Mouse (Mus musculus) layer of hippocampus, postnatal 25 days (tissue): ENCODE data around the gene C8a. TPM values are rescaled to one million over a fixed set of nuclear protein-coding genes. Genes with fewer than 3 reads are reported as not detected.

Experiments used
- DNase-seq, 2 experiments: peaks; one replicate each; pipeline ENCODE4 v3.0.0; 2022; ENCODE audit warnings: mixed read lengths in 2 of 2, low spot score in 1 of 2; ENCODE audit errors: extremely low spot score in 1 of 2
- total RNA-seq, 2 experiments: library from RNA; stranded (reverse); gene quantifications; 2 replicates each; pipeline ENCODE4 v1.2.3; 2021

Gene C8a
- total RNA-seq = not detected

DNA sequence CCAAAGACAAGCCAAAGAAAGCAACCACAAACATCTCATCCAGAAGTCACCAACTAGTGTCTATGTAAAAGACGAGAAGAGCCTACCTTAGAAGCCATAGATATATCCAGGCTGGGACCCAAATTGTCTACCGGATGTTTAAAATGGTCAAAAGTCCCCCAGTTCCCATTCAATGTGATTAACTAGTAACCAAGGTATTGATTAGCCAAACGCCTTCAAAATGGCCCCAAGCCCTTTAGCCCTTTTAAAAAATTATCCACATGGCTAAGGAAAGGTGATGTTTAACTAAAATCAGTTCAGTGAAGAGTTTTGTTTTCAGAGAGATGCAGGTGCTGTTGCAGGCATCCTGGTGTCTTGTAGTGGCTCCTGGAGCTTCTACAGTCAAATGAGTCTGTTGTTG, at the start of gene C8a:
C8a (minus strand) TSS at position 76 of the 400 bp plus-strand sequence.
- DNase-seq = no peak

DNA sequence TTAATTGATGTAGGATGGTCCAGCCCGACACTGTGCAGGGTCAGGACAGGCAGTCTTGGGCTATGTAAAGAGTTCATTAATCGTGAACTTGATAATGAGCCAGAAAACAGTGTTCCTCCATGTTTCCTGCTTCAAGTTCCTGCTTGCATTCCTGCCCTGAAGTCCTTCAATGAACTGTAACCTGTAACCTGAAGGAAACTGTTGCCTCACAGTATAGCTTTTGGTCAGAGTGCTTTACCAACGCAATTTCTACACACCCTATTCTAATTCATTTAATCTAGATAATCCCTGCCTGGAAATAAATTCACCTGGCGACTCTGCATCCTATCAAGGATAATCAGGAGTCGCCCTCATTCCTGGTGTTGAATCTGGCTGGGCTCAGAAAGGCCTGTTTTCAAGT, 49.2 kb upstream of the C8a start:
- no peak for DNase-seq

DNA sequence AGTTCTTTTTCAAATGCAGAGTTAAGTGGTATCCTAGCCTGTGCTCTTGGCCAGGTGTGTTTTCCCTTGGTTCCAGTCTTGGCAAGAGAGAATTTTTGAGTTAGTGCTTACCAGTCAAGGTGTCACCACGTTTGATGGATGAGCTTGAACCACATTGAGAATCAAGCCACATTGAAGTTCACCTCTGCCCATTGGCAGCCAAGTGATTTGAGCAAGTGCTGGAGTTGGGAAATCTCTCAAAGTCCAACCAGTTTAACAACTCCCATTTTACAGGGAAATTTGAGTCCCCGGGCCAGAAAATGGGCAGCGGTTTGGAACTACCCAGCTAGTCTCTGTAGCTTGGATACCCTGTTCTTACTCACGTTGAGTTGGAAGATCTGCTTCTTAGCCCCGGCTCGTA, 41.8 kb upstream of the C8a start:
- no peak for DNase-seq

DNA sequence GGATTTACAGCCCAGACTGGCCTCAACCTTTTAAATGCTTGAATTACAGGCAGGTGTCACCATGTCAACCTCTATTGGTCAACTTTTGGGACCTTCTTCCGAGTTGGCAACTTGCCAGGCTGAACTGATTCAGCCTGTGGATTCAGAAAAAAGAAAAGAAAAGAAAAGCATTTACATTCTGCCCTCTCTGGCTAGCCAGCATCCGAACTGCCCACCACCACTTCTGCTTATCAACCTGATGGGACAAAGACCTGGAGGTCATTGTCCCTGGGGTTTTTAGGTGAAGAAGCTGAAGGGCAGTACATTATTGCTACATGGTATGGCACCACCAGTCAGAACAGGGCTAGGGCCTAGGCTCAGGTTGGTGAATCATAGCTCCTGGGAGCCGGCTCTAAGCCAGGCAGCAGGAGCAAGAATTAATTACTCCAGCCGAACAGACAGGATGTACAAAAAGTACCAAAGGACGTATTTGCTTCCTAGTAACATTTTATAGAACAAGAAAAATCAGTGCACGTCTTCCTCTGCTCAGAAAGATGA, 38.6 kb upstream of the C8a start:
- no peak for DNase-seq

DNA sequence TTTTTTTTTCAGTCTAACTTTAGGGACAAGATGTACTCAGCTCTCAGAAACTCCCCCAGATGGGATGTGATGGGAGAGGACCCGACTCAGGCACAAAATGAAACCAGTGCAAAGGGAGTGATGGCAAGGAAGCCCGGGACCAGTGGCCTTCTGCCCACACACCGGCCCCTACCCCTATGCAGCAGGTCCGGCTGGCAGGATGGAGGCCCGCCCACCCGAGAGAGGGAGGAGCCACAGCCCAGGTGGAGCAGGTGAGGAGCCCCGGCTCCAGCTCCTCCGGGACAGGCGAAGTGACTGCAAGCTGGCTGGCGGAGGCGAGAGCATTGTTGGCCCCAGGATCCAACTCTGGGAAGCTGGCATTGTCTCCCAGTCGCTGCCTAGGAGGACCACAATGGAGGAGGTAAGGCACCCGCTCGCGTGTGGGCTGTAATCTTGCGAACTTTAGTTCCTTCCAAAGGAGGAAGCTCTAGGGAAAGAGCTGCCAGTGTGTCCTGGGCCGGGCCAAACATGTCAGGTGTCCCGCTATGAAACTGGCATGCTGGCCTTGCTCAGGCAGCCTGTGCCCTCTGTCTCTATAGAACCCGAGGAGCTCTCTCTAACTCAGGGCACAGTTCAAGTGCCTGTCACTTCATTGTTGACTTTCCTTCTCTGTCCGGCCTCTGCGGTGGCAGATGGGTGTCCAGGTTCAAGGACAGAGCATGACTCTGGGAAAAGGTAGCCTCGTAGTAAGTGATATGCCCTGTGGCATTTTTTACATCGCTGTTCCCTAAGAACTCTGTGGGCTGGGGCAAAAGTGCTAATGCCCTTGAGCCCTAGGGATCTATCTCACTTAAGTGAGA, 37.3 kb upstream of the C8a start, which contains the start of gene Fyb2:
Fyb2 (plus strand) TSS at position 166 of the 839 bp plus-strand sequence.
- DNase-seq = no peak

DNA sequence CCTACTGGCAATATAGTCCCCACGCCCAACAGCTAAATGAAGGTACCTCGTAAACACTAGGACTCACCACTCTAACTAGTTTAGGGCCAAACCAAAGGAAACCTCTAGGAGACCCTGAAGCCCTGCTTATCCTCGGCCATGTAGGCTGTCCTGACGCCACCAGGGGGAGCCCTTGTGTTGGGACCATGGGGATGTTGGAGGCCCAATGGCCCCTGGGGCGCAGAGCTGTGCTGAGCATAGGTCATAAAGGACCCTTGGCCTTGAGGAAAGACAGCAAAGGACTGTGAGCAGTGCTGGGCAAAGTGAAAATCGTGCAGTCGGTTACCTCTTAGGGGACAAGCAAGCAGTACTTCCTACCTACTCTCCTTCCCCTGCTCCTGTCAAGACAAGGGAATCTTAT, 35.5 kb upstream of the C8a start:
- peak; percentile 69 to 88 for DNase-seq

DNA sequence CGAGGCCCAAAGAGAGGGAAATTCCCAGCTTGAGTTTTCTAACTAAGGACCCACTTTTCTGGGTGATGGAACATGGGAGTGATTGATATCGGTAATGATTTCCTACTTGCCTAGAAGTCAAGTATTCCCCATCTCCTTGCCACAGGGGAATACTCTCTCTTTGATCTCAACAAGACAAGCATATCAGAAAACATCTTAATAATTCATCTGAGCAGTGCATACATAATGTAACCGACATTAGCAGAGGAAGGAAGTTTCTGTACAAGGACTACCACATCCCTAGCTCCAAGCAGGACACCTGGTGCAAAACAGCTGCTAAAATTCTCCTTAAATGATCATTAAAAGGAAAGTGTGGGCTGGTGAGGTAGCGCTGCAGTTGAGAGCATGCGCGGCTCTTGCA, 28.9 kb upstream of the C8a start:
- DNase-seq = no peak

DNA sequence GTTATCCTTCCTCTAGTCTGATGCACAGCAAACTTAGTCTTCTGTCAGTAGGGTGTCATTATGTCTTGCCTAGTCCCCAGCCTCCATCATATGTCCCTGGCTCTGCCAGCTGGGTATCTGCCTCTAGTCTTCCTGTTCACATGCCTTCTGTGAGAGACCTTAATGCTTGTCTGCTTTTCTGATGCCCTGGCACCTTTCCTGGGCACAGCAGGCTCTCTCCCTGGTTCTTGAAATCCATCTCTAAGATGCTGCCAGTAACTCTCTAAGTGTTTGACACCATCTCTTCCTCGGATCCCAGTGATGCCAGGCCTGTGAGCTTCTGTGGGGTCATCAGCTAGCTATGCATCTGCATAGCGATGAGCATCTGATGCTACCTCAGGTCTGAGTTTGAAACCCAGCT, 26.6 kb upstream of the C8a start:
- no peak for DNase-seq

DNA sequence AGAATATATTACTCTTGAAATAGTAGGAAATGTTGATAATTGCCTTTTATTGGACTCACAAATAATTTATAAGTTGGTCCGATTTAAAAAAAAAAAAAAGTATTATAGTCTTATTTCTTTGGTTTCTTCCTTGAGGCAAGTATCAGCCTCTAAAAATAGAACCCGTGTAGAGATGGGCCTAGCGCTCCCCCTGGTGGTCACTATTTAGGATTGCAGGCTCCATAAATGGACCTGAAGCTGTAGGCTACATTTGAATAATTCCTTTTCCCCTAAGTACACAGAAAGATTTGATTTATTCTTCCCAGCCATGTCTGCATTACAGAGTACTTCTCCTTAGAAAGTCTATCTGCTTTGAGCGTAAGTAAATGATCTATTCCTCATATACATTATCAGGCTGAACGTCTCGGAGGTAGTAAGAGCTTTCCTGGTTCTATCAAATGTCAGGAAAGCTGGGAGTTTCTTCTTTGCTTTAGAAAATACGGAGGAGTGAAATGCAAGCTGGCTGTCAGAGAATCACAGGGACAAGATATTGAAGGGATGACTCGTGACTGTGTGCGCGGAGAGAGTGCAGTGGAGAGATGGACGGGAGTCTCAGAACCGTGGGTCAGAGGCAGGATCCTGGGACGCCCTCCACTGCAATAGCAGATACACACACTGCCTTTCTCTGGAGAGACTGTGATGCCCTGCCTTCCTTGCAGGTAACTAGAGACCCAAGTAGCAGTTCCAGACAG, 18.0 kb upstream of the C8a start:
- peak; percentile 44 to 72 for DNase-seq

DNA sequence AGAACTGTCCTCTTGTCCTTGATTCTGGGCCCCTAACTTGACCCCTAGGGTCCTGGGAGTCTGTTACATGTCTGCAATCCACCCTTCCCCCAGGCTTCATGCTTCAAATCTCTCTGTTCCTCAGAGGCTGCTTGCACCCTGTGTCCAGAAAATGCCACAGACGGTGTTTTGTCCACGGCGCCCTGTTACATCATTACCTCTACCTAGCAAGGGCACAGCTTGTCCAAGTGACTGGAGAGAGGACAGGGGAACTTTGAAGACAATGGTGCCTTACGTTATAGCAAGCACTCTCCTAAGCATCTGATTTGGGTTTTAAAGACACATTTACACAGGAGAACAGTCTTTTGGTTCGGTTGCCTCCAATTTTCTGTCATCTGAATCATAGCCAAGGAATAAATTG, 17.4 kb upstream of the C8a start:
- peak; percentile 17 to 21 for DNase-seq

DNA sequence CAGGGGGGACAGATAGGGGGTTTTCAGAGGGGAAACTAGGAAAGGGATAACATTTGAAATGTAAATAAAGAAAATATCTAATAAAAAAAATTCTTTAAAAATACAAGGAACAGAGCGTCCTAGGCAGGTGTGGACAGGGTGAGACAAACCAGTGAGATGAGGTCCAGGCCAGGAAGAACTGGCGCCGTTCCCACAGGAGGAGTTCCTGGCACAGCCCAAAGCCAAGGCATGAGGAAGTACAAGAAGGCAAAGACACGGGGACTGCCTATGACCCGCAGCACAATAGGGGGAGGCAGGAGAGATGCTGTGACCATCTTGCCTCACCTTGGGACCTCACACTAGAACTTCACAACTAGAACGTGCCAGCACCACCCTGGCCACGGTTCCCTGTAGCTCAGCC, 15.5 kb upstream of the C8a start:
- no peak for DNase-seq

DNA sequence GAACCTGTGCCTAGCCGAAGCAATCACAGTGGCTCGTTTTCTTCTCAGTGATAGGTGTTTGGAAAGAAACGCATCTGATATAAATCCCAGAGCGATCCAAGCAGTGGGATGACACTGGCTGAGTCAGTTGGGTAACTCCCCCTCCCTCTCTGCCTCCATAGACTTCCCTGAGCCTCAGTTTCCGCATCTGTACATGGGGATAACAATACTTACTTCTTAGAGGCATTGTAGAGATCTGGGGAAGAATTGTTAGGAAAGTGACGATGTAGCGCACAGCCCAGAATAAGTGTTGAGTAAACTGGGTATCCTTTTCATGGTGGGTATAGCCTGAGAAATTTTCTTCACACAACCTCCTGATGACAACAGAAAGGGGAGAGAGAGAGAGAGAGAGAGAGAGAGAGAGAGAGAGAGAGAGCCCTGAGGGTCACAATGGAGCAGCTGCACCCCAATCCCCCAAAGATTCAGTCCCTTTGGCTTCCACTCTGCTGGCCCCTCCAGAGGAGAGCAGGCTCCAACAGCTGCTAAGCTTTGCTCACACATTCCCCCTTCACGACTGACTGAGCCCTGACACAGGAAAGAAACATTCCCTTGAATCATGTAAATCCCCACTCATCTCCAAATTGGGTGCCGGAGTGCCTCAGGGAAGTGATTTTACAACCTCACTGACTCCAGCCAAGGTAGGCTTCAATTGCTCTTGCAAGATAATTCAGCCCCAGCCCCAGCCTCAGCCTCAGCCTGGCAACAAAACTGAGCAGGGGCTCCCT, 12.5 kb upstream of the C8a start:
- no peak for DNase-seq

DNA sequence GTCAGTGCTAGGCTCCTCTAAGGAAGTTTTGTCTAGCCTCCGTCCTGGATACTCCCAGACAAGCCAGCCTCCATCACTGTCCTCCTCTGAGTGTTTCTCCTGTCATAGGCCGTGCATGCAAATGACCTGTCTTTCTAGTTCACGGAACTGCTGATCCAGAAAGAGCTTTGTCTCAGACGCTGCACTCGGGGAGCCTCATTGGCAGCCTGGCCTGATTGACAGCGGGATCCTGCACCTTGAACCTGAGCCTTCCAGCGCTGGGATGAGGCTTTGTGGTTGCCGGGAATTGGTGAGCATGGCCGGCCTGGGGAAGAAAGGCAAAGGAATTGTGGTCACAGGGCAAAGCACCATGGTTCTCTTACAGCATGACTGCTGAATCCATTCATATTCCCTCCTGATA, 11.3 kb upstream of the C8a start:
- DNase-seq = no peak

DNA sequence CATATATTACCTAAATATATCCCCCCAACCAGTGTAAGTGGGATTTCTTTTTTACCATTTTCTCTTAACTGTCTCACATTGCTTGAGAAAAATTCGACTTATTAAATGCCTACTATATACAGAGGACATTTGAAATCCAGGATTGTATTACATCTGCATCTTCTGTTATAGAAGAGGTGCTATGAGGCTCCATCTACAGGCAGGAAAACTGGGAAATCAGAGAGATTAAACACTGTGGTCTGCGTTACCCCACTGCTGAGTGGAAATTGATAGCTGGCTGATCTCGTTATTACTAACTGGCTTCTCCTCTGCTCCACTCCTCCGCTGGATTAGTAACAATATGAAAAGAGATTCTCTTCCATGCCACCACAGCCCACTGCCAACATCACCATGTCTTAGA, 366 bp downstream of the C8a start:
- DNase-seq = no peak

DNA sequence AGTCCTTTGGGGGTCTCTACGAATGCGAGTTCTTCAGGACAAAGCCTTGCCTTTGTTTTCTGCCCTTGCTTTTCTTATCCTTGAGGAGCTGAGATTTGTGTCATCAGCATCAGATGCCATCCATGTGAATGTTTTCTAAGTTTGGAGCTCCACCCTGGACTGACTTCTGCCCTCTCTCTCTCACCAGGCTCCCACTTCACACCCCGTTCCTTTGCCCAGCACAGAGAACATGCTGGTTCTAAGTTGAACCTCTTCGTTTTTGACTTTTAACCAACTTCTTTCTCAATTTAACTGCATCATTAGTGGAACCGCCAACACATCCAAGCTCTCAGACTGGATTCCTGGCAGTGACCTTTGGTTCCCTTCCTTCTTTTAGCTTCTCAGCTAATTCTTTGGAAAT, 6.0 kb downstream of the C8a start:
- no peak for DNase-seq

DNA sequence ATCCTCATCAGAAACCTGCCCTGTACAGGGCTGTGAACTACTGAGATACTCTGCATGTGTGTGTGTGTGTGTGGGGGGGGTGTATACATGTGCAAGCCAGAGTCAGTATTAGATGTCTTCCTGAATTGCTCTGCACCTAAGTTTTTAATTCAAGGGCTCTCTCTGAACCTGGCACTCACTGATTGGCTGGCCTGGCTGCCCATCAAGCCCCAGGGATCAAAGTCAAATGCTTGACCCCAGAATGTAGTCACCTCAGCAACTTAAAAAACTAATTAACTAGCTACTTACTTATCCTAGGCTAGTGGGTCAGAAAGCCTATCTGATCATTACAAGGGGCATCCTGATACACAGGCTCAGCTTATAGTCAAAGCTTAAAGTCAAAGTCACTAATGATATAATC, 6.6 kb downstream of the C8a start:
- no peak for DNase-seq

DNA sequence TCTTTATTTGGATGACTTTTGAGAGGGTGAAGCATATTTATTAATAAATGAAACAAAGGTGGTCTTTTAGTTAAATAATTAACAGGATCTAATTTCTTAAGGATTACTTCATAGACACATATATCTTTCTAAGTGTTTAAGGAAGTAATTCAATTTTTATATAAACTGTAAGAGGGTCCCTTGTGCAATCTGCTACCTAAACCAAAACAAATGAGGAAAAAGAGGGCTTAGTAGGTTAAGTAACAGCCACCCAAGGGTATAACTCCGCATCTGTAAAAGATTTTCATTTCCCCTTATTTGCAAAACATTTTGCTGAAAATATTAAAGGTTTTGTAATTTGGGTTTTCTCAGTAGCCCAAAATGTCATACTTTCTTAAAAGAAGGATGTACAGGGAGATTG, 11.8 kb downstream of the C8a start:
- no peak for DNase-seq

DNA sequence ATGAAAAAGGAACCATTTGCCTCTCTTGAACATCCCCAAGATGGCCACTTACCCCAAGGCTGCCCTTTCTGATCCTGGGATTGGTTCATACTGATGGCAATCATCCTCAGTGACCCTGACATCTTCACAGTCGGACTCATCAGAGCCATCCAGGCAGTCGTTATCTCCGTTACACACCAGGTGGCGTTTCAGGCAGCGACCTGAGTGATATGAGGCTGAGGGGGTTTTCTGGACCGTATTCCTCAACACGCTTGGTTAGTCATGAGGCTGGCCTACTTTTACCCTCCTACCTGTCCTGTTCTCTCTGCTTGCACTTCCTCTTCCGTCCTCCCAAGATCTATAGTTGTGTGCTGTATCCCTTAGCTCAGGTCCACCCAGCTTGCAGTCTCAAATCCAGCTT, 15.0 kb downstream of the C8a start:
- no peak for DNase-seq

DNA sequence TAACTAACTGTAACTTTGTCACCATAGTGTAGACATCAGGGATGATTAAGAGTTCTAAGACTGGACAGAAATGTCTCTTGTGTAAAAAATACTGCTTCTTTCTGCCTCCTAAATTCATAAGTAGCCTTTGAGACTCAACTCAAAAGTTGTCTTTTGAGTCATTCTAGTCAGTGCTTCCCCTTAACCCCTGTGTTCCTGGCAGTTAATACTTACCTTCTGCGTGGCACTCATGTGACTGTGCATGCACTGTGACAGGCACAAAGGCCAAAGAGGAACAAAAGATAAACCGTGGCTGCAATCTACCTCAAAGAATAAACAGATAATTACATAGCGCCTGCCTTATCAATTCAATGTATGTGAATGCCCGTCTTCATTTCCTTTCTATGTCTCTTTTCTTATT, 18.4 kb downstream of the C8a start:
- no peak for DNase-seq

DNA sequence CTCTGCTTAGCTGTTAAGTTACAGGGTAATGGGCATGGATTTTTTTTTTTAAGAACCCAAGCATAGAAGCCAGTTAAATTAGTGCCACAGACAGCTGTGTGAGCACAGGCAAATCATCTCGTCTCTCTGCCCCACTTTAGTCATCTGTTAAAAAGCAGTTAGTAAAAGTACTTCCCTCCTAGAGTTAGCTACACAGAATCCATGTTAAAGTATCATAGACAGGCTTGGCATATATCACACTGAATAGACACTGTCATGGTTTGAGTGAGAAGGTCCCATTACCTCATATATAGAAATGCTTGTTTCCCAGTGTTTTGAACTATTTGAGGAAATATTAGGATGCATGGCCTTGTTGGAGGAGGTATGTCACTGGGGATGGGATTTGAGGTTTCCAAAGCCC, 19.2 kb downstream of the C8a start, which contains the start of gene Gm17662:
Gm17662 (plus strand) TSS at position 301 of the 400 bp plus-strand sequence.
- DNase-seq = no peak

DNA sequence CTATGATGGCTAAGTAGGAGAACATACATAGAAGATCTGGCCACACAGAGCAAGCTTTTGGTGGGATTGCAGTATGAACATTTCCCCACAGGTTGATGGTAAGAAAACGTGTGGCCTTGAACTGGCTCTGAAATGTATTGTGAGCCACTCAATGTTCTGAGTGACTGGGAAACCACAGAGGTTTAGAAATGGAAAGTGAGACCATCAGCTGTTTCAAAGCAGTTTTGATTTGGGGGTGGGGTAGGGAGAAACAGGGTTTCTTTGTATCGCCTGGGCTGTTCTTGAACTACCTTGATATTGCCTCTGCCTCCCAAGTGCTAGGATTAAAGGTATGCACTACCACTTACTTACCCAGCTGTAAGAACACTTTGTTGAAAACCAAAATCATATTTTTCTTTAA, 21.0 kb downstream of the C8a start:
- DNase-seq = no peak
